Mouse (Mus musculus): ENCODE data around the gene Gm13769. TPM values are rescaled to one million over a fixed set of nuclear protein-coding genes. Genes with fewer than 3 reads are reported as not detected.
"Not testable (repeated sequence)": the region's sequence is repeated elsewhere in the genome, so short reads cannot be mapped to it uniquely, and the experiment has no call there.

Gene Gm13769
- polyA plus RNA-seq (2012; fragmentation: generic; extraction: Trizol): not detected
- long read RNA-seq, experiment 1: 0 reads
- long read RNA-seq, experiment 2: 0 reads

GRCm38 (mm10) chr2:90321900-90322299, at the start of gene Gm13769:
TSS of gene Gm13769 (plus strand) at chr2:90322200.
- H3K79me2 ChIP-seq (ENCODE audit: control insufficient read depth, insufficient read depth); H3K79me3 ChIP-seq (ENCODE audit: low read depth); H3K4me3 ChIP-seq (ENCODE audit: insufficient read depth, poor library complexity, severe bottlenecking); H3ac ChIP-seq (ENCODE audit: control insufficient read depth, insufficient read length, low read depth); H3K27me3 ChIP-seq (ENCODE audit: control insufficient read depth, insufficient read depth, insufficient read length); H3K36me3 ChIP-seq (ENCODE audit: control insufficient read depth, insufficient read depth): not testable (repeated sequence)

GRCm38 (mm10) chr2:90292741-90293140, 29.3 kb upstream of the Gm13769 start, which contains the start of gene Olfr1272:
TSS of gene Olfr1272 (minus strand) at chr2:90292841.
- Histone ChIP-seq H3K4me3 (ENCODE audit: insufficient read depth, poor library complexity, severe bottlenecking) (no peak within 1 kb of the TSS), H3K27me3 (ENCODE audit: control insufficient read depth, insufficient read depth, insufficient read length) (no peaks in the 10 kb centered on the region), H3K79me3 (ENCODE audit: low read depth) (no peaks in the 10 kb centered on the region), H3ac (ENCODE audit: control insufficient read depth, insufficient read length, low read depth) (no peak within 1 kb of the TSS), H3K79me2 (ENCODE audit: control insufficient read depth, insufficient read depth) (no peaks in the 10 kb centered on the region), H3K36me3 (ENCODE audit: control insufficient read depth, insufficient read depth) (no peaks in the 10 kb centered on the region)
- TF ChIP-seq CEBPB (IDR thresholded peaks at IDR 0.05; ENCODE audit: low read depth): no peak

- not testable (repeated sequence) for H3K4me3 ChIP-seq (ENCODE audit: insufficient read depth, poor library complexity, severe bottlenecking); H3K79me2 ChIP-seq (ENCODE audit: control insufficient read depth, insufficient read depth); H3K79me3 ChIP-seq (ENCODE audit: low read depth); H3K36me3 ChIP-seq (ENCODE audit: control insufficient read depth, insufficient read depth); H3ac ChIP-seq (ENCODE audit: control insufficient read depth, insufficient read length, low read depth); H3K27me3 ChIP-seq (ENCODE audit: control insufficient read depth, insufficient read depth, insufficient read length)
Observed at GRCm38 (mm10) chr2:90346694-90347093, 24.7 kb downstream of the Gm13769 start.

- not testable (repeated sequence) for H3K4me3 ChIP-seq (ENCODE audit: insufficient read depth, poor library complexity, severe bottlenecking); H3K27me3 ChIP-seq (ENCODE audit: control insufficient read depth, insufficient read depth, insufficient read length); H3K36me3 ChIP-seq (ENCODE audit: control insufficient read depth, insufficient read depth); H3K79me3 ChIP-seq (ENCODE audit: low read depth); H3ac ChIP-seq (ENCODE audit: control insufficient read depth, insufficient read length, low read depth); H3K79me2 ChIP-seq (ENCODE audit: control insufficient read depth, insufficient read depth)
Observed at GRCm38 (mm10) chr2:90351047-90351446, 29.0 kb downstream of the Gm13769 start.

- not testable (repeated sequence) for H3K4me3 ChIP-seq (ENCODE audit: insufficient read depth, poor library complexity, severe bottlenecking); H3K27me3 ChIP-seq (ENCODE audit: control insufficient read depth, insufficient read depth, insufficient read length); H3K79me3 ChIP-seq (ENCODE audit: low read depth); H3K36me3 ChIP-seq (ENCODE audit: control insufficient read depth, insufficient read depth); H3K79me2 ChIP-seq (ENCODE audit: control insufficient read depth, insufficient read depth); H3ac ChIP-seq (ENCODE audit: control insufficient read depth, insufficient read length, low read depth)
Observed at GRCm38 (mm10) chr2:90351540-90351939, 29.5 kb downstream of the Gm13769 start.

- not testable (repeated sequence) for H3K79me2 ChIP-seq (ENCODE audit: control insufficient read depth, insufficient read depth); H3K4me3 ChIP-seq (ENCODE audit: insufficient read depth, poor library complexity, severe bottlenecking); H3K79me3 ChIP-seq (ENCODE audit: low read depth); H3K27me3 ChIP-seq (ENCODE audit: control insufficient read depth, insufficient read depth, insufficient read length); H3ac ChIP-seq (ENCODE audit: control insufficient read depth, insufficient read length, low read depth); H3K36me3 ChIP-seq (ENCODE audit: control insufficient read depth, insufficient read depth)
Observed at GRCm38 (mm10) chr2:90359229-90359628, 37.2 kb downstream of the Gm13769 start.

GRCm38 (mm10) chr2:90360199-90360598, 38.2 kb downstream of the Gm13769 start:
- not testable (repeated sequence) for H3ac ChIP-seq (ENCODE audit: control insufficient read depth, insufficient read length, low read depth); H3K36me3 ChIP-seq (ENCODE audit: control insufficient read depth, insufficient read depth); H3K4me3 ChIP-seq (ENCODE audit: insufficient read depth, poor library complexity, severe bottlenecking); H3K79me2 ChIP-seq (ENCODE audit: control insufficient read depth, insufficient read depth); H3K79me3 ChIP-seq (ENCODE audit: low read depth); H3K27me3 ChIP-seq (ENCODE audit: control insufficient read depth, insufficient read depth, insufficient read length)

Other genes with a start within 250 kb of the Gm13769 start
- not detected for gene Olfr1269, start 200.8 kb upstream of the Gm13769 start, polyA plus RNA-seq (2012; fragmentation: generic; extraction: Trizol)
- not detected for gene Olfr32, start 179.9 kb upstream of the Gm13769 start, polyA plus RNA-seq (2012; fragmentation: generic; extraction: Trizol)
- not detected for gene Olfr1270, start 169.1 kb upstream of the Gm13769 start, polyA plus RNA-seq (2012; fragmentation: generic; extraction: Trizol)
- gene Olfr1506, start 97.7 kb upstream of the Gm13769 start, polyA plus RNA-seq (2012; fragmentation: generic; extraction: Trizol): not detected
- gene Olfr142, start 64.6 kb upstream of the Gm13769 start, polyA plus RNA-seq (2012; fragmentation: generic; extraction: Trizol): not detected
- not detected for gene Olfr1271, start 51.2 kb upstream of the Gm13769 start, polyA plus RNA-seq (2012; fragmentation: generic; extraction: Trizol)
- gene Olfr1272, start 29.4 kb upstream of the Gm13769 start, polyA plus RNA-seq (2012; fragmentation: generic; extraction: Trizol): not detected
- gene Olfr1274-ps, start 76.5 kb downstream of the Gm13769 start, polyA plus RNA-seq (2012; fragmentation: generic; extraction: Trizol): not detected

Data from C2C12 (cell line).